Mouse (Mus musculus) neural tube, embryonic 14.5 days (tissue): ENCODE measurements at regions not wholly inside any gene's neighbourhood (a gene's known extent, or its start where the extent isn't known, plus 50 kb on each side); places are given as distances from the start of the nearest gene placed in this dataset.

Experiments used
- ATAC-seq: fragments of 200-750 bp; cut with Nextera tagmentation; 2 replicates; pipeline ENCODE4 v1.8.0; 2017; ENCODE audit warnings: low read depth, mild to moderate bottlenecking, moderate TSS enrichment, moderate library complexity
- H3K27ac ChIP-seq: fragments of 300-500 bp; sonication (generic); 2 replicates; pipeline ENCODE4 v1.5.1; 2014; ENCODE audit warnings: low read depth, mild to moderate bottlenecking, control low read depth, low read length, moderate library complexity, mixed read lengths
- H3K27me3 ChIP-seq: fragments of 300-500 bp; sonication (generic); 2 replicates; pipeline ENCODE4 v1.6.1; 2014; ENCODE audit warnings: low read length; ENCODE audit not compliant: control insufficient read depth, insufficient read depth
- H3K36me3 ChIP-seq: fragments of 300-500 bp; sonication (generic); 2 replicates; pipeline ENCODE4 v1.6.1; 2014; ENCODE audit warnings: low read length, mixed read lengths; ENCODE audit not compliant: control insufficient read depth, insufficient read depth
- H3K4me1 ChIP-seq: fragments of 300-500 bp; sonication (generic); 2 replicates; pipeline ENCODE4 v1.6.1; 2014; ENCODE audit warnings: low read length; ENCODE audit not compliant: control insufficient read depth, insufficient read depth
- H3K4me2 ChIP-seq: fragments of 300-500 bp; sonication (generic); 2 replicates; pipeline ENCODE4 v1.6.1; 2014; ENCODE audit warnings: mild to moderate bottlenecking, low read depth, low read length, control low read depth
- H3K4me3 ChIP-seq: fragments of 300-500 bp; sonication (generic); 2 replicates; pipeline ENCODE4 v1.5.1; 2014; ENCODE audit warnings: low read depth, low read length, control low read depth, mixed read lengths
- H3K9ac ChIP-seq: fragments of 300-500 bp; sonication (generic); replicated peaks from 2 replicates; pipeline ENCODE4 v1.6.1; 2014; ENCODE audit warnings: low read depth, mild to moderate bottlenecking, control low read depth, low read length, mixed read lengths
- H3K9me3 ChIP-seq: fragments of 300-500 bp; sonication (generic); 2 replicates; pipeline ENCODE4 v1.6.1; 2016; ENCODE audit warnings: low read length; ENCODE audit not compliant: control insufficient read depth
- WGBS: fragments of 180-500 bp; shearing (Covaris S2); extraction: QIAGEN DNeasy Blood & Tissue Kit; methylation state at CpG from one replicate; pipeline ENCODE4 v1.1.7; 2014; 5-methylcytosine and 5-hydroxymethylcytosine counted together

DNA sequence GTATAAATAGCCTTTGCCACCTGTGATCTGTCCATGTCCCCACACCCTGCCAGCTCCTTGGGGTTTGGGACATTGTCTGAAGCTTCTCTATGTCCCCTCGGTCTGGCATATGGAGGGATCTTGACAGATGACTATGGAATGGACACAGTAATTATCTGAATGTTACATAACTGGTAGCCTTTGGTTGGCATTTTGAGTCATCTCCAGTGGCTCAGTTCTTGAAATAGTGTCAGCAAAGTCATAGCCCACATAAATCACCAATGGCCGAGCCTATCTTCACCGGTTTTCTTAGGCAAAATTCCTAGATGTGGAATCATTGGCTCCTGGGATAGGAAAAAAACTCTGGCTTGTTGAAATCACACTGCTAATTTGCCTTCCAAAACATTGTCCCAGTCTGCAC lies 67.3 kb upstream of the Ephb1 start:
- Histone ChIP-seq H3K4me1 (peaks cover 10% of the 10 kb centered on the region), H3K27me3 (no peaks in the 10 kb centered on the region), H3K9ac (no peak overlapping the region), H3K36me3 (no peaks in the 10 kb centered on the region), H3K9me3 (no peaks in the 10 kb centered on the region), H3K4me3 (no peak overlapping the region), H3K4me2 (no peak overlapping the region), H3K27ac (no peak overlapping the region)
- no peak for ATAC-seq
- 85% methylated on average over 3 of the region's 3 CpGs for WGBS

DNA sequence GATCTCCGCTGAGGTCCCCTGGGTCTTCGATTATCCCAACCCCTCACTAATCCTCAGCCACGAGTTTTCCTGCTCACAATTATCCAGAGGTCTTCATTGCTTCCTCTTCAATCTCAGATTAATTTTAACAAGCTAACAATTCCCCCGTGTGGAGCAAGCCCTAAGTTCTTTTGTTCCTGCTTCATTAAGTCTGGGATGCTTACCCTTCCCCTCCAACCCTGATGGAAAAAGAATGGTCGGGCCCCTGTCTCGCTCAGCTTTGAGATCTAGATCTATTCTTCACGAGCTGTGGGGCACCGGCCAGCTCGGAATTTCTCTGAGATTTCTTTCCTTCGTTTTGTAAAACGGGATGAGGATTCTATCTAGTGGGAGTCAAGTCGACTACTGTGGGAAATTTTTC lies 65.7 kb upstream of the Ephb1 start:
- Histone ChIP-seq H3K27ac (no peak overlapping the region), H3K4me3 (no peak overlapping the region), H3K4me1 (peaks cover 10% of the 10 kb centered on the region), H3K27me3 (no peaks in the 10 kb centered on the region), H3K36me3 (no peaks in the 10 kb centered on the region), H3K4me2 (no peak overlapping the region), H3K9ac (no peak overlapping the region), H3K9me3 (no peaks in the 10 kb centered on the region)
- 19% methylated on average over 12 of the region's 12 CpGs for WGBS
- no peak for ATAC-seq

DNA sequence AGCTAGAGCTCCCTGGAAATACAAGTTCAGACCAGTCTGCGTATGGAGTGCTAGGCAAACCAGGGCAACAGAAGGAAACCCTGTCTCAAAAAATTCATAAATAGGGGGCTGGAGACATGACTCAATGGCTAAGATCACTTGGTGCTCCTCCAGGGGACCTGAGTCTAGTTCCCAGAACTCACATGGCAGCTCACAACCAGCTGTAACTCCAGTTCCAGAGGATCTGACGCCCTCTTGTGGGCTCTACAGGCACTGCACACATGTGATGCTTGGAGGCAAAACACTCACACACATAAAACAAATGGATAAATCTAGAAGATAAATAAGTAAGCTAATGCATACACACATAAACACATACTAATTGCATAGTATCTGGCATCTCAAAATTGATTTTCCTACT lies 59.1 kb upstream of the Ephb1 start:
- H3K27ac ChIP-seq: no peak overlapping the region
- no peaks in the 10 kb centered on the region for H3K27me3 ChIP-seq
- no peak overlapping the region for H3K4me3 ChIP-seq
- H3K9ac ChIP-seq: no peak overlapping the region
- 69% methylated on average over 2 of the region's 2 CpGs for WGBS
- H3K4me1 ChIP-seq: no peaks in the 10 kb centered on the region
- no peaks in the 10 kb centered on the region for H3K36me3 ChIP-seq
- no peak overlapping the region for H3K4me2 ChIP-seq
- no peak for ATAC-seq
- no peaks in the 10 kb centered on the region for H3K9me3 ChIP-seq

DNA sequence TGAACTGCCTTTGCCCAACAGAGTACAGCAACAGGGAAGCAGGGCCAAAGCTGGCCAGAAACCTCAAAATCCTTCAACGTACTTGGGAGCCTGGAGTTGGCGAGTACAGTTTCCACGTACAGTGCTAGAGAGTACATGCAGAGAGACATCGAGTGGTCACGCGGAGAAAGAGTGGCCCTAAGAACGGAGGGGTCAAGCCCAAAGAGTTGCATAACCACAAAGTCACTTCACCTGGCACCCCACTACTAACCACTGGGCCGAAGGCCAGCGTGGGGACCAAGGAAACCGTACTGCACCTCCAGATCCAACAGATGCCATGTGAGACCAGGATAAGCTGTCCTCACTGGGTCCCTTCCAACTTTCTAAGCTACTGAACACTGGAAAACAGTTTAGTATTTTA lies 56.2 kb upstream of the Ephb1 start:
- Histone ChIP-seq H3K4me3 (no peak overlapping the region), H3K4me2 (no peak overlapping the region), H3K4me1 (no peaks in the 10 kb centered on the region), H3K27me3 (no peaks in the 10 kb centered on the region), H3K9me3 (no peaks in the 10 kb centered on the region), H3K27ac (no peak overlapping the region), H3K36me3 (no peaks in the 10 kb centered on the region), H3K9ac (no peak overlapping the region)
- WGBS: 94% methylated on average over 10 of the region's 10 CpGs
- ATAC-seq: no peak

DNA sequence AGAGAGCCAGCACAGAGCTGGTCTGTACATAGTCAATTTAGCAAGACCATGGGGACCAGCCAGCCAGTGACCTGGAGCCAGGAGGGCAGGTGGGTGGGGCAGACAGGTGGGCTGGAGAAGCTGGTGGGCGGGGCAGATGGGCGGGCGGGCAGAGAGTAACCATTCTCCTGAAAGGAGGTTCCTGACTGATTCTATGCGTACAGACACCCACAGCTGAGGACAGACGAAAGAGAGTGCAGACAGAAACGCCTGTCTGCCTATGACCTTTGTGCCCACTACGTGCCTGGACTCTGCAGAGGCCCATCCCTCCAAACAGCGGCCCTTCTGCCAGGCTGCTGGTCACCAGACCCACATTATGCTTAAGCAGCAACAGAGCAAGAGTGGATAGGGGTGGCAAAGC lies 51.5 kb upstream of the Ephb1 start:
- no peak for ATAC-seq
- H3K27ac ChIP-seq: no peak overlapping the region
- H3K4me2 ChIP-seq: no peak overlapping the region
- no peaks in the 10 kb centered on the region for H3K36me3 ChIP-seq
- H3K9ac ChIP-seq: no peak overlapping the region
- no peak overlapping the region for H3K4me3 ChIP-seq
- H3K4me1 ChIP-seq: no peaks in the 10 kb centered on the region
- WGBS: 30% methylated on average over 8 of the region's 8 CpGs
- no peaks in the 10 kb centered on the region for H3K9me3 ChIP-seq
- H3K27me3 ChIP-seq: no peaks in the 10 kb centered on the region
